Mouse (Mus musculus): ENCODE data around the gene Art5.

Gene Art5

DNA sequence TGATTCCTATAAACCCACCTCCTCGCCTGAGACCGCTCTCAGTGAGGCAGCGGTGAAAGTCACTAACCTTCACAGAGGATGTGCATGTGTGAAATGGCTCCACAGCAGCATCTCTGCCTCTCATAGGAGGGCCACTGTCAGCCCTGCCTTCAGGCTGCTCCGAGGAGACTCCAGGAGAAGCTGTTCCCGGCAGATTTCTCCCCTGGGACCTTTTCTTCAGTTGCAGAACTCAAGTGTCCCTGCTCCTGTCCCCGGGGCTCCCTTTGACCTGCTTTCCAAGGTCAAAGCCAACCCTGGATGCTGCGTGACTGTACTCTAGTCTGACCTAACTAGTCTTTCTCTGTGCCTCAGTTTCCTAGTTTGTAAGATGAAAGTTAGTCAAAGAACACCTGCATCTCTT, at the start of gene Art5:
Gene Art5, minus strand, starts transcription at position 319 of the 400 bp plus-strand sequence.
- no peak for DNase-seq (ENCODE audit: extremely low spot score, low spot score)

- no peak for DNase-seq (ENCODE audit: extremely low spot score, low spot score)
Measured at GRCm38 (mm10) chr7:102153691-102154090, 44.4 kb upstream of the Art5 start.

GRCm38 (mm10) chr7:102137898-102138297, 28.6 kb upstream of the Art5 start:
- DNase-seq (ENCODE audit: extremely low spot score, low spot score) = no peak

DNA sequence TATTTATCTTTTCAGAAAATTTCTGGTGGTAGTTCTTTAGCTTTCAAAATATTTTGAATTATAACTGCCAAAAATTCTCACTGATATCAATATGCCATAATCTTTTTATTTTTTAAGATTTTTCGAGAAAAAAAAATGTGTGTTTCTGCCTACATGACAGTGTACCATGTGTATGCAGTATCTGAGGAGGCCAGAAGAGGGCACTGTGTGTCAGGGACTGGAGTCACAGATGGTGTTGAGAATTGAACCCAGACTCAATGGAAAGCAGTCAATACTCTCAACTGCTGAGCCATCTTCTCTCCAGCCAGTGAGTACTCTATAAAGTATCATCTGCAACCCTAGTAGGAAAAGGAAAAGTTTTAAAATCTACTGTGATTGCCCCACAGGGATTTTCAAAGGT, 28.2 kb upstream of the Art5 start:
- peak; percentile 51 for DNase-seq (ENCODE audit: extremely low spot score, low spot score)

DNA sequence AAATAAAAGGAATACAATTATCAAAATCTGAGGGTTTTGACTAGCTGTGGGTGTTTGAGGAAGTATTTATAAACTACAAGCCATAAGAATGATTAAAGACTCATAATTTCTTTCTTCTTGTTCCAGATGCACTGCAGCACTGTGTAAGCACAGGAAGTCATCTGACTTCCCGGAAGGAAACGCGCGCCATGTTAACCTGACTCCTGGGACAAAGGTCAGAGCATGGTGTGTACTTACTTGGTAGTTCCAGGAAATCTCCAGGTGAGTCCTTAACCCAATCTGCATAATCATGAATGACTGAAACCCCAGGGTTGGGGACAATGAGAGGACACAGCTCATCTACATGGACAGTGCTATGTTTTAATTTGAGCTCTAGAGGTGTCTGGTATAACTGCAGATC, 23.1 kb upstream of the Art5 start:
- DNase-seq (ENCODE audit: extremely low spot score, low spot score) = no peak

DNA sequence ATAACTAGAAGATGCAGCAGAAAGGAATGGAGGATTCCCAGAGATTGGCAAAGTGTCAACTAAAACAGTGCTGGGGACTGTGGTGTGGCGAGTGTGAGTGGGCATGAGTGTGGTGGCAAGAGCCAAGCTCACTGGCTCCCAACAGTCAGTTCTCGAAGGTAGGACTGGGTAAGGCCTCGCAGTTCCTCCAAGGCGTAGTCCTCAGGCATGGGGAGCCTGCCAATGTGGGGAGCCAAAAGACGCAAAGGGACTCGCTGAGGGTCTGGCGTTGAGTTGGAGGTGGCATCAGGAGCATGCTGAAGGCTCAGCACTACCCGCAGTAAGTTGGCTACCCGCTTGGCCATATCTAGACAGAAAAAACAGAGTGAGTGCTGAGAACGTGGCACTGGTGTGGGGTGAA, 11.0 kb upstream of the Art5 start:
- no peak for DNase-seq (ENCODE audit: extremely low spot score, low spot score)

DNA sequence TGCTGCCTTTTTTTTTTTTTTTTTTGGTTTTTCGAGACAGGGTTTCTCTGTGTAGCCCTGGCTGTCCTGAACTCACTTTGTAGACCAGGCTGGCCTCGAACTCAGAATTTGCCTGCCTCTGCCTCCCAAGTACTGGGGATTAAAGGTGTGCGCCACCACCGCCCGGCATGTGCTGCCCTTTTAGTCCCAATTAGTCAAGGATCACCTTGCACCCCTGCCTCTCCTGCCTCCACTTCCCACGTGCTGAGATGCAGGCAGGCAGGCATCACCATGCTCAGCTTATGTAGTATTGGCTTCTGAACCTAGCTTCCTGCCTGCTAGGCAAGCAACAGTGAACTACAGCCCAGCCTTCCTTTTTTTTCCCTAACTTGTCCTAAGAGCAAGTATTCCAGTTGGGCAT, 8.1 kb upstream of the Art5 start:
- DNase-seq (ENCODE audit: extremely low spot score, low spot score) = no peak

GRCm38 (mm10) chr7:102116579-102117331, 7.5 kb upstream of the Art5 start, which contains the start of gene Chrna10:
Gene Chrna10 (minus strand): TSS chr7:102116828.
- no peak for DNase-seq (ENCODE audit: extremely low spot score, low spot score)

DNA sequence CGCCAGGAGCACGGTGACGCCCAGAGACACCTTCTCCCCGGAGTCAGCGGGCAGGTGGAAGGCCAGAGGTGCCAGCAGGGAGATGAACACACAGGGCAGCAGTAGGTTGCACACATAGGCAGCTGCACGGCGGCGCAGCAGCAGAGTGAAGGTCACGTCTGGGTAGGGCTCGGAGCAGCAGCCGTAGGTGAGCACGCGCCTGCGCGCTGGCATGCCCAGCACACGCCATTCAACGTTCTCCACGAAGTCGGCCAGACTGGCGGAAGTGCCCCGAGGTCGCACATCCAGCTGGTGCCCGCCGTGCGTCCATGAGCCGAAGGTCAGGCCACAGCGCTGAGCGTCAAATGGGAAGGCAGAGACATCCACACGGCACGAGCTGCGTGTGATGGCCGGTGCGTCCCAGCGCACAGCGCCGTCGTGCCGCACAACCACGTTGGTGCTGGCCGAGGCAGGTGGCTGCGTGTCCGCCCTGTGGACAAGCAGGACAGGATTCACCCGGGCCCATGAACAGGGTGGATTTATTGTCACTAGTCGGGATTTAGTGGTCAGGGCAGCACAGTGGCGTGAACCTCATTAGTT, 4.0 kb upstream of the Art5 start:
- DNase-seq (ENCODE audit: extremely low spot score, low spot score) = no peak

DNA sequence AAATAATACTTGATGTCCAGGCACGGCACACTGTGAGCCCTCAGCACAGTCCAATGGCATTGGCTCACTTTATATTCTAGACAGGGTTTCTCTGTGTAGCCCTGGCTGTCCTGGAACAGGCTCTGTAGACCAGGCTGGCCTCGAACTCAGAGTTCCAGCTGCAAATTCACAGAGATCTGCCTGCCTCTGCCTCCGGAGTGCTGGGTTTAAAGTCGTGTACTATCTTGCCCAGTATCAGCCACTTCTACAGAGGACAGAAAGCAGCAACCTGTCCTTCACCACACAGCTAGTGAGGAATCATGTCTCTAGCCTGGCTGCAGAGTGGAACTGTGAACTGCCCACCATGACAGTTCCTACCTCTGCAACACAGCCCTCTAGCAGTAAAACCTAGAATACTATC, 457 bp upstream of the Art5 start:
- DNase-seq (ENCODE audit: extremely low spot score, low spot score) = no peak

- DNase-seq (ENCODE audit: extremely low spot score, low spot score) = no peak
Measured at GRCm38 (mm10) chr7:102108206-102108605, 1.1 kb downstream of the Art5 start.

GRCm38 (mm10) chr7:102106700-102107141, 2.6 kb downstream of the Art5 start:
- peak; percentile 40 for DNase-seq (ENCODE audit: extremely low spot score, low spot score)

- no peak for DNase-seq (ENCODE audit: extremely low spot score, low spot score)
Measured at GRCm38 (mm10) chr7:102104126-102104525, 5.2 kb downstream of the Art5 start.

DNA sequence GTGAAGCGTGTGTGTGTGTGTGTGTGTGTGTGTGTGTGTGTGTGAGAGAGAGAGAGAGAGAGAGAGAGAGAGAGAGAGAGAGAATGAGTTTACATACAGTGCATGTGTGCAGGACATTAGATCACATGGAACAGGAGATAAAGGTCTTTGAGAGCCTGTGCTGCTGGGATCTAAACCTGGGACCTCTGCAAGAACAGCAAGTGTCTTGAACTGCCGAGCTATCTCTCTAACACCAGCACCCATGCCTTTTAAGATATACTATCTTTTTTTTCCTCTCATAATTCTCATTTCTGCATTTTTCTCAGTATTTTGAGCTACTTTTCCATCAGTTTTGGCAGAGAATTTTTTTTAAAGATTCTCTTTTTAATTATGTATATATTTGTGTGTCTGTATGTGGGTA, 5.7 kb downstream of the Art5 start:
- no peak for DNase-seq (ENCODE audit: extremely low spot score, low spot score)

- DNase-seq (ENCODE audit: extremely low spot score, low spot score) = no peak
Measured at GRCm38 (mm10) chr7:102102696-102103095, 6.6 kb downstream of the Art5 start.

GRCm38 (mm10) chr7:102102241-102102640, 7.0 kb downstream of the Art5 start:
- no peak for DNase-seq (ENCODE audit: extremely low spot score, low spot score)

DNA sequence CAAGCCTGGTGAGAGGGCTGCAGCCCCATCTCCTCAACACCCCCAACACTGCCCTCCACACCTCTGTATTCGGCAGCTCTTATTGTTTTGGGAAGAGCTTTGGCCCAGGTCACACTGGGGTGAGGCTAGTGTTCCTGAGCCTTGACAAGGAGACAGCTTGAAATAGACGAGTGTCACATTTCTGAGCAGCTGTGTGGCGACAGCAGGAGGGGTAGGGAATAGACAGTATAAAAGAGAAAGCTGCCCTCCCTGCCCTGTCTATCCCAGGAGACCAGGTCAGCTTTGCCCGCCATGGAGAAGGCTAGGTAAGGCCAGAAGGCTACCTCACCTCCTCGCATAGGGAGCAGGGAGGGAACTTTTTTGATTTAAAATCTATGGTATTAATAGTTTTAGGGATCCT, 7.8 kb downstream of the Art5 start, which contains the start of gene Art1:
Gene Art1, plus strand, starts transcription at position 257 of the 400 bp plus-strand sequence.
- DNase-seq (ENCODE audit: extremely low spot score, low spot score) = no peak

DNA sequence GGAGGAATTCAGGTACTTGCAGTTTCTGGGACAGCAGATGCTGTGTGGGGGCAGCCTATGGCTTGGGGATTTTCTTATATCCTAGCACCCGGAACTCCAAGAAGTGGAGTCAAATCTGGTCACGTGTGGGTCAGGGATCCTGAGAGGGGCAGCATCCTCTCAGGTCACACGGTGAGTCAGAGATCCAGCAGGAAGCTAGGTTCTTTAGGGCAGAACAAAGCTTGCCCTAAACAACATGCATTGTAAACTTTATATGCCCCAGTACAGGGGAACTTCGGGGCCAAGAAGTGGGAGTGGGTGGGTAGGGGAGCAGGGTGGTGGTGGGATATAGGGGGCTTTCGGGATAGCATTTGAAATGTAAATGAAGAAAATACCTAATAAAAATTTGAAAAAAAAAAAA, 8.4 kb downstream of the Art5 start:
- DNase-seq (ENCODE audit: extremely low spot score, low spot score) = no peak

- DNase-seq (ENCODE audit: extremely low spot score, low spot score) = peak; percentile 64
Measured at GRCm38 (mm10) chr7:102099760-102100661, 9.3 kb downstream of the Art5 start.

- no peak for DNase-seq (ENCODE audit: extremely low spot score, low spot score)
Measured at GRCm38 (mm10) chr7:102087336-102087735, 22.0 kb downstream of the Art5 start.

DNA sequence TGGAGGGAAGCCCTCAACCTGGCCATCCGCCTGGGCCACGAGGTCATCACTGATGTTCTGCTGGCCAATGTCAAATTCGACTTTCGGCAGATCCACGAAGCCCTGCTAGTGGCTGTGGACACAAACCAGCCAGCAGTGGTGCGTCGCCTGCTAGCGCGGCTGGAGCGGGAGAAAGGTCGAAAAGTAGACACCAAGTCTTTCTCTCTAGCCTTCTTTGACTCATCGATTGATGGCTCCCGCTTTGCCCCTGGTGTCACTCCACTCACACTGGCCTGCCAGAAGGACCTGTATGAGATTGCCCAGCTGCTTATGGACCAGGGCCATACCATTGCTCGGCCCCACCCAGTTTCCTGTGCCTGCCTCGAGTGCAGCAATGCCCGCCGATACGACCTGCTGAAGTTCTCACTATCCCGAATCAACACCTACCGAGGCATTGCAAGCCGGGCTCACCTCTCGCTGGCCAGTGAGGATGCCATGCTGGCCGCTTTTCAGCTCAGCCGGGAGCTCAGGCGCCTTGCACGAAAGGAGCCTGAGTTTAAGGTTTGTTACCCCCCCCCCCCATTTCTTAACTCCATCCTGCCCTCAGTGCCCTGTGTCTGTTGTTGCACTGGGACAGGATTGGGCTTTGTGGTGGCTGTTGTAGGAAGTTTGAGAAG, 25.1 kb downstream of the Art5 start:
- no peak for DNase-seq (ENCODE audit: extremely low spot score, low spot score)

All from neural tube, embryonic 10.5 days (tissue).